Mouse (Mus musculus): ENCODE data around the gene Sptbn1. TPM values are rescaled to one million over a fixed set of nuclear protein-coding genes. Genes with fewer than 3 reads are reported as not detected.
A peak's percentile ranks its signal among the peaks of the same experiment; 100 is the strongest.

The Sptbn1 gene
- polyA plus RNA-seq, 1 experiment from 2014 or later, result 215 TPM

DNA sequence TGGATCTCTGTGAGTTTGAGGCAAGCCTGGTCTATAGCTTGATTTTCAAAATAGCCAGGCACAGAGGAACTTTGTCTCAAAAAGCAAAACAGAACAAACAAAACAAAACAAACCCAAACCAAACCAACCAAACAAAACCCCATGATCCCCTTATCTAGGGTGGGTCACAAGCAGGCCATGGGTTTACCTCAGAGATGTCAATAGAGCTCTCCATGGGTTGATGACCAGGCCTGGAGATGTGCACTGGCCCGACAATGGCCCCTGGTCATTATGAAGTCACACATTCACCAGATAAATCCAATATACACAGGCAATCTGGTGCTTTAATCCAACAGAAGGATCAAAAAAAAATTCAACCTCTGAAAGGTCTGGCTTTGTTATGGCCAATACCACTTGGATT, 166.2 kb downstream of the Sptbn1 start:
- H3K9ac ChIP-seq (ENCODE audit: low read length), result no peak overlapping the region
- ATAC-seq (ENCODE audit: insufficient number of reproducible peaks, insufficient read depth, low FRiP score, low read depth), result no peak

DNA sequence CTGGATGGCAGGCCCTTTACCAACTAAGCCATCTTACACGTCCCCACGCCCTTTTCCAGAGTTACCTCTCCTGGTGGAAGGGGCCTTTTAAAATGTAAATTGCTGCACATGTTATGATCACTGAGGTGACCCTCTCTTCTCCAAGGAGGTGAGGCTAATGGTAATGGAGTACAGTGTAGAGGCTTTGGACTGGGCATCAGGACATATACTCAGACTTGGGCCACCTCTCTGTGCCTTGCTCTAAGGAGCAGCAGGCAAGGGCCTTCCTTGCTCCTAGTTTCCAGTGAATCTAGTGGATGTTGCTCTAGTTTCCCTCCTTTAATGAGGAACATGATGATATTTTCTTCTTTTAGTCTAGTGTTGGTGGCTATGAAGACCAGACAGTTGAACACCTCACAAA, 166.8 kb downstream of the Sptbn1 start:
- no peak overlapping the region for H3K4me3 ChIP-seq (ENCODE audit: control insufficient read depth in 1 of 2, insufficient read depth in 1 of 2, low read depth in 1 of 2, low read length in 2 of 2)
- H3K4me1 ChIP-seq (ENCODE audit: control insufficient read depth in 2 of 2, insufficient read depth in 2 of 2, low read length in 2 of 2), result no peaks in the 10 kb centered on the region
- H3K9me3 ChIP-seq (ENCODE audit: control insufficient read depth, low read length), result 0 out of 2 replicates have a peak, but pooled peaks cover 5% of the 10 kb centered on the region
- no peak overlapping the region for H3K4me2 ChIP-seq (ENCODE audit: low read length)
- H3K9ac ChIP-seq (ENCODE audit: low read length), result no peak overlapping the region
- H3K27ac ChIP-seq (replicated peaks in 1 of 2; ENCODE audit: control insufficient read depth in 1 of 2, insufficient read depth in 1 of 2, low read depth in 2 of 2, low read length in 2 of 2), result no peak overlapping the region
- H3K27me3 ChIP-seq (ENCODE audit: control insufficient read depth, insufficient read depth, low read length), result no peaks in the 10 kb centered on the region
- no peak for ATAC-seq (ENCODE audit: insufficient number of reproducible peaks, insufficient read depth, low FRiP score, low read depth)
- peaks cover 99% of the 10 kb centered on the region for H3K36me3 ChIP-seq (ENCODE audit: control insufficient read depth, insufficient read depth, low read length)
- 92% methylated on average over 2 of the region's 2 CpGs for WGBS

More for the DNA sequence above, 166.2 kb downstream of the Sptbn1 start:
- WGBS, result 89% methylated on average over 1 of the region's 1 CpGs
- Histone ChIP-seq H3K27me3 (ENCODE audit: control insufficient read depth, insufficient read depth, low read length) (no peaks in the 10 kb centered on the region), H3K4me1 (ENCODE audit: control insufficient read depth in 2 of 2, insufficient read depth in 2 of 2, low read length in 2 of 2) (no peaks in the 10 kb centered on the region), H3K4me2 (ENCODE audit: low read length) (no peak overlapping the region), H3K27ac (replicated peaks in 1 of 2; ENCODE audit: control insufficient read depth in 1 of 2, insufficient read depth in 1 of 2, low read depth in 2 of 2, low read length in 2 of 2) (no peak overlapping the region), H3K36me3 (ENCODE audit: control insufficient read depth, insufficient read depth, low read length) (peaks cover 100% of the 10 kb centered on the region), H3K9me3 (ENCODE audit: control insufficient read depth, low read length) (0 out of 2 replicates have a peak, but pooled peaks cover 5% of the 10 kb centered on the region), H3K4me3 (ENCODE audit: control insufficient read depth in 1 of 2, insufficient read depth in 1 of 2, low read depth in 1 of 2, low read length in 2 of 2) (no peak overlapping the region)

DNA sequence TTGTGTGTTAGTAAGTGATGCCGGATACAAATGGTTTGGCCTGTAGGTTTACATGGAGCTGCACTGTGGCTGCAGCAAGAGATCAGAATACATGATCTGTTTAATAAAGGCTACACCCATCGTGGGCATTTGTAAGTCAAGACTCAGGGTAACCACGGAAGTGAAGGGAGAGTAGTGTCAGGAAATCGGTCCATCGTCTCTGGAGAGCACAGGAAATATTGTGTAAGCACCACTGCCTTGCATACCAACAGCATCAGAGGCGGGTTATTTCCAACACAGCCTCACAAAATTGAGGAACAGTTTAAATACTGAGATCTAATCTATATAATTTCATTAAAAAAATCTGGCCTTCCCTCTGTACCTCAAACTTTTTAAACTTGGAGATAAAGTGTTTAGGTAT, 168.1 kb downstream of the Sptbn1 start:
- no peak overlapping the region for H3K27ac ChIP-seq (replicated peaks in 1 of 2; ENCODE audit: control insufficient read depth in 1 of 2, insufficient read depth in 1 of 2, low read depth in 2 of 2, low read length in 2 of 2)
- no peak overlapping the region for H3K9ac ChIP-seq (ENCODE audit: low read length)
- H3K4me2 ChIP-seq (ENCODE audit: low read length), result no peak overlapping the region
- ATAC-seq (ENCODE audit: insufficient number of reproducible peaks, insufficient read depth, low FRiP score, low read depth), result no peak
- H3K4me1 ChIP-seq (ENCODE audit: control insufficient read depth in 2 of 2, insufficient read depth in 2 of 2, low read length in 2 of 2), result no peaks in the 10 kb centered on the region; a peak in 1 of 4 replicates
- H3K27me3 ChIP-seq (ENCODE audit: control insufficient read depth, insufficient read depth, low read length), result no peaks in the 10 kb centered on the region
- 0 out of 2 replicates have a peak, but pooled peaks cover 5% of the 10 kb centered on the region for H3K9me3 ChIP-seq (ENCODE audit: control insufficient read depth, low read length)
- H3K36me3 ChIP-seq (ENCODE audit: control insufficient read depth, insufficient read depth, low read length), result peaks cover 86% of the 10 kb centered on the region
- H3K4me3 ChIP-seq (ENCODE audit: control insufficient read depth in 1 of 2, insufficient read depth in 1 of 2, low read depth in 1 of 2, low read length in 2 of 2), result no peak overlapping the region
- WGBS, result 86% methylated on average over 6 of the region's 6 CpGs

DNA sequence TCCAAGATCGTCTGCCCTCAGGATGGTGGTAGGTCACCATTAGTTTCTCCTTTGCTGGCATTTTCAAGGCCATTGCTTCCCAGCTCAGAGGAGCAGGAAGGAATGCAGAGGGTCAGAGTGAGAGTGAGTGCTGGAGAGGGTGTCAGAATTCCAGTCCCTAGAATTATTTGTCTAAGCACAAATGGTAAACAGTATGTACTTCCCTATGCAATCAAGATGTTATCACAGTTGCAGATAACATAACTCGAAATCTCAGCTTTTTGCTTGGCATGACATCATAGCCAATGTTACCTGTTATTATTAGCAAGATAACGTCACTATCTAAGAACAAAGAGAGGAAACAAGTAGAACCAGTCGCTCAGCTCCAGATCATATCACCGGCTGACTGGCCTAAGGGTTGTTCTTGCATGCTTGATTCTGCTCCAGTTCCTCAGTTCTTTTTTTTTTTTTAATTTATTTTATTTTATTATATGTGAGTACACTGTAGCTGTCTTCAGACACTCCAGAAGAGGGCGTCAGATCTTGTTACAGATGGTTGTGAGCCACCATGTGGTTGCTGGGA, 172.7 kb downstream of the Sptbn1 start:
- Histone ChIP-seq H3K27me3 (ENCODE audit: control insufficient read depth, insufficient read depth, low read length) (no peaks in the 10 kb centered on the region), H3K4me2 (ENCODE audit: low read length) (no peak overlapping the region), H3K4me3 (ENCODE audit: control insufficient read depth in 1 of 2, insufficient read depth in 1 of 2, low read depth in 1 of 2, low read length in 2 of 2) (no peak overlapping the region), H3K36me3 (ENCODE audit: control insufficient read depth, insufficient read depth, low read length) (peaks cover 40% of the 10 kb centered on the region), H3K4me1 (ENCODE audit: control insufficient read depth in 2 of 2, insufficient read depth in 2 of 2, low read length in 2 of 2) (no peaks in the 10 kb centered on the region; a peak in 1 of 4 replicates), H3K9me3 (ENCODE audit: control insufficient read depth, low read length) (0 out of 2 replicates have a peak, but pooled peaks cover 5% of the 10 kb centered on the region), H3K9ac (ENCODE audit: low read length) (no peak overlapping the region), H3K27ac (replicated peaks in 1 of 2; ENCODE audit: control insufficient read depth in 1 of 2, insufficient read depth in 1 of 2, low read depth in 2 of 2, low read length in 2 of 2) (no peak overlapping the region; a peak in 1 of 4 replicates)
- 46% methylated on average over 6 of the region's 6 CpGs for WGBS
- ATAC-seq (ENCODE audit: insufficient number of reproducible peaks, insufficient read depth, low FRiP score, low read depth), result no peak

DNA sequence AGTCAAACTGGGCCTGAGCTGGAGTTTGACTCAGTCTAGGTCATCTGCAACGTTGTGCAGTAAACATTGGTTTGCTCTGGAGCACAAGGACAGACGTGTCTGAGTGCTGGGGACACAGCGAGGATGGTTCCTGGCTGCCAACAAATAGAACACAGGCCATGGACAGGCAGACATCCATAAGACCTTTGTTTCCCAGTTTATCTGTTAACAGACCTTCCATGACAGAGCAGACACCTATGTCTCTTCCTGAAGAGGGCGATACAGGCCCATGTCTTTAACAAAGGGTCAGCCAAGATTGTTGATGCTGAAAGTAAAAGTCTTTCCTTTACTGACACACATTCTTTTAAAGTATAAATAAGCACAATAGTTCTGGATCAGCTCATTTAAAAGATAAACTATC, 176.1 kb downstream of the Sptbn1 start:
- Histone ChIP-seq H3K9me3 (ENCODE audit: control insufficient read depth, low read length) (no peaks in the 10 kb centered on the region), H3K27ac (replicated peaks in 1 of 2; ENCODE audit: control insufficient read depth in 1 of 2, insufficient read depth in 1 of 2, low read depth in 2 of 2, low read length in 2 of 2) (no peak overlapping the region), H3K9ac (ENCODE audit: low read length) (no peak overlapping the region), H3K27me3 (ENCODE audit: control insufficient read depth, insufficient read depth, low read length) (0 out of 2 replicates have a peak, but pooled peaks cover 5% of the 10 kb centered on the region), H3K4me3 (ENCODE audit: control insufficient read depth in 1 of 2, insufficient read depth in 1 of 2, low read depth in 1 of 2, low read length in 2 of 2) (no peak overlapping the region), H3K36me3 (ENCODE audit: control insufficient read depth, insufficient read depth, low read length) (peaks cover 6% of the 10 kb centered on the region; the same call in 1 of the 2 replicates), H3K4me1 (ENCODE audit: control insufficient read depth in 2 of 2, insufficient read depth in 2 of 2, low read length in 2 of 2) (no peaks in the 10 kb centered on the region; a peak in 1 of 4 replicates), H3K4me2 (ENCODE audit: low read length) (no peak overlapping the region)
- no peak for ATAC-seq (ENCODE audit: insufficient number of reproducible peaks, insufficient read depth, low FRiP score, low read depth)
- 44% methylated on average over 4 of the region's 4 CpGs for WGBS

DNA sequence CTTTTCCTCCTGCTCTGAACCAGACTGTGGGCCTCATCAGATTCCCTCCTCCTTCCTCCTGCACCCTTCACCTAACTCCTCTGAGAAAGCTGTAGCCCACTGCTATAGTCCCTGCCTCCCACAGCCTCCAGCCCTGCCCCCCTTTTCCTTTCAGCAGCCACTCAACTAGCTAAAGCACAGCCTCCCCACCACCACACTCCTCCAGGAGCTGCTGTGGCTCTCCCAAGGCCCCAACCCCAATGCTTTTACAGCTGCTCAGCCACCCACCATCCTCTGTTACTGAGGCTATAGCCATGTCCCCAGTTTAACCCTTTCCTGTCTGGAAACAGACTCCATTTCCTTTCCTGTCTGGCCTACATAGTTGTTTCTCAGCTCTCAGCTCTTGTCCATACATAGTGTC, 182.9 kb downstream of the Sptbn1 start:
- no peaks in the 10 kb centered on the region for H3K36me3 ChIP-seq (ENCODE audit: control insufficient read depth, insufficient read depth, low read length)
- H3K27me3 ChIP-seq (ENCODE audit: control insufficient read depth, insufficient read depth, low read length), result 0 out of 2 replicates have a peak, but pooled peaks cover 5% of the 10 kb centered on the region
- H3K4me3 ChIP-seq (ENCODE audit: control insufficient read depth in 1 of 2, insufficient read depth in 1 of 2, low read depth in 1 of 2, low read length in 2 of 2), result no peak overlapping the region
- H3K9ac ChIP-seq (ENCODE audit: low read length), result no peak overlapping the region
- no peaks in the 10 kb centered on the region for H3K9me3 ChIP-seq (ENCODE audit: control insufficient read depth, low read length)
- no peak overlapping the region for H3K4me2 ChIP-seq (ENCODE audit: low read length)
- H3K27ac ChIP-seq (replicated peaks in 1 of 2; ENCODE audit: control insufficient read depth in 1 of 2, insufficient read depth in 1 of 2, low read depth in 2 of 2, low read length in 2 of 2), result no peak overlapping the region
- peaks cover 11 to 17% of the 10 kb centered on the region in 2 experiments for H3K4me1 ChIP-seq (ENCODE audit: control insufficient read depth in 2 of 2, insufficient read depth in 2 of 2, low read length in 2 of 2)
- no peak for ATAC-seq (ENCODE audit: insufficient number of reproducible peaks, insufficient read depth, low FRiP score, low read depth)

DNA sequence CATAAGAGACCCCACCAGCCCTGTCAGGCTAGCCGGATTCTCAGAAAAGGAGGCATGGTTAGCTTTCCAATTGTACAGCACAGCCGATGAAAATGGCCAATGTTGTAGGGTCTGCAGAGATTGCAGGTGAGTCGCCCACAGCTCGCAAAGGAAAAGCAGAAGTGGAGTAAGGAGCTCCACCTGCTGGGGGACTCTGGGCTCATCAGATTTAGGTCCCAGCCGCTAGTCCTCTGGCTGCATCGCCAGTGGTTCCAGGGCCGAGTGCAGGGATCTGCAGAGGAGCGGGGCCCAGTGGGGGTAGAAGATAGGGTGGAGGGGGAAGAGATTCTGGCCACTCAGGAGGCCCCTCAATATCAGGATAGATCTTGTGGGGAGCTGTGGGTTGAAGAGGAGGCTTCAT, 210.7 kb downstream of the Sptbn1 start:
- WGBS, result 34% methylated on average over 8 of the region's 8 CpGs

More for the DNA sequence above, 210.7 kb downstream of the Sptbn1 start:
- H3K4me3 ChIP-seq (ENCODE audit: control insufficient read depth in 1 of 2, insufficient read depth in 1 of 2, low read depth in 1 of 2, low read length in 2 of 2), result no peak overlapping the region
- H3K9ac ChIP-seq (ENCODE audit: low read length), result no peak overlapping the region; the same call in 1 of the 2 replicates
- H3K36me3 ChIP-seq (ENCODE audit: control insufficient read depth, insufficient read depth, low read length), result no peaks in the 10 kb centered on the region
- H3K4me1 ChIP-seq (ENCODE audit: control insufficient read depth in 2 of 2, insufficient read depth in 2 of 2, low read length in 2 of 2), result no peaks in the 10 kb centered on the region
- H3K27me3 ChIP-seq (ENCODE audit: control insufficient read depth, insufficient read depth, low read length), result no peaks in the 10 kb centered on the region
- H3K9me3 ChIP-seq (ENCODE audit: control insufficient read depth, low read length), result no peaks in the 10 kb centered on the region
- ATAC-seq (ENCODE audit: insufficient number of reproducible peaks, insufficient read depth, low FRiP score, low read depth), result no peak
- peak overlapping the region; percentile 37; the same call in 1 of the 2 replicates for H3K4me2 ChIP-seq (ENCODE audit: low read length)
- H3K27ac ChIP-seq (replicated peaks in 1 of 2; ENCODE audit: control insufficient read depth in 1 of 2, insufficient read depth in 1 of 2, low read depth in 2 of 2, low read length in 2 of 2), result no peak overlapping the region
